Mouse (Mus musculus) lung, postnatal 14 days (tissue): ENCODE data around the gene Mgst2.

Source experiments
- DNase-seq: peaks from one replicate; pipeline ENCODE4 v3.0.0; 2021

Gene Mgst2

GRCm38 (mm10) chr3:51659415-51659814 is 745 bp upstream of the Mgst2 start:
- DNase-seq: no peak

- no peak for DNase-seq
Observed at GRCm38 (mm10) chr3:51660821-51661276, 689 bp downstream of the Mgst2 start.

- DNase-seq: no peak
Observed at GRCm38 (mm10) chr3:51661376-51661775, 1.2 kb downstream of the Mgst2 start.

GRCm38 (mm10) chr3:51661880-51662550 is 1.9 kb downstream of the Mgst2 start:
- DNase-seq: no peak

- DNase-seq: peak; percentile 18
Observed at GRCm38 (mm10) chr3:51662557-51662956, 2.4 kb downstream of the Mgst2 start.

GRCm38 (mm10) chr3:51668607-51669006 is 8.4 kb downstream of the Mgst2 start:
- no peak for DNase-seq

GRCm38 (mm10) chr3:51670414-51671070 is 10.4 kb downstream of the Mgst2 start:
- no peak for DNase-seq

- no peak for DNase-seq
Observed at GRCm38 (mm10) chr3:51671071-51671469, 10.9 kb downstream of the Mgst2 start.

- DNase-seq: no peak
Observed at GRCm38 (mm10) chr3:51672631-51673030, 12.5 kb downstream of the Mgst2 start.

- peak; percentile 78 for DNase-seq
Observed at GRCm38 (mm10) chr3:51673408-51674086, 13.4 kb downstream of the Mgst2 start.

- no peak for DNase-seq
Observed at GRCm38 (mm10) chr3:51674963-51675362, 14.8 kb downstream of the Mgst2 start.

- DNase-seq: no peak
Observed at GRCm38 (mm10) chr3:51685539-51685938, 25.4 kb downstream of the Mgst2 start.

- DNase-seq: no peak
Observed at GRCm38 (mm10) chr3:51686316-51686715, 26.2 kb downstream of the Mgst2 start.

- no peak for DNase-seq
Observed at GRCm38 (mm10) chr3:51686791-51687190, 26.6 kb downstream of the Mgst2 start.

- no peak for DNase-seq
Observed at GRCm38 (mm10) chr3:51688725-51689124, 28.6 kb downstream of the Mgst2 start.

- no peak for DNase-seq
Observed at GRCm38 (mm10) chr3:51693196-51693595, 33.0 kb downstream of the Mgst2 start.

GRCm38 (mm10) chr3:51694576-51694975 is 34.4 kb downstream of the Mgst2 start:
- no peak for DNase-seq

GRCm38 (mm10) chr3:51695713-51696112 is 35.6 kb downstream of the Mgst2 start:
- no peak for DNase-seq

GRCm38 (mm10) chr3:51697931-51698330 is 37.8 kb downstream of the Mgst2 start:
- DNase-seq: no peak

GRCm38 (mm10) chr3:51700123-51700522 is 40.0 kb downstream of the Mgst2 start:
- DNase-seq: no peak

GRCm38 (mm10) chr3:51700731-51701280 is 40.6 kb downstream of the Mgst2 start:
- peak; percentile 32 for DNase-seq

- DNase-seq: peak; percentile 77
Observed at GRCm38 (mm10) chr3:51701281-51701751, 41.2 kb downstream of the Mgst2 start.

- no peak for DNase-seq
Observed at GRCm38 (mm10) chr3:51701950-51702349, 41.8 kb downstream of the Mgst2 start.
